Mouse (Mus musculus): Measurements from ENCODE around the gene Opcml.

The Opcml gene

GRCm38 (mm10) chr9:28444972-28445371 lies 654.4 kb downstream of the Opcml start:
- peak in 1 of 2 experiments; percentile 25 for DNase-seq

GRCm38 (mm10) chr9:28445863-28446262 lies 655.3 kb downstream of the Opcml start:
- no peak for DNase-seq

GRCm38 (mm10) chr9:28446278-28447064 lies 655.9 kb downstream of the Opcml start:
- no peak for DNase-seq

- no peak for DNase-seq
Observed at GRCm38 (mm10) chr9:28452509-28452908, 661.9 kb downstream of the Opcml start.

GRCm38 (mm10) chr9:28453062-28453461 lies 662.5 kb downstream of the Opcml start:
- DNase-seq: no peak

- no peak for DNase-seq
Observed at GRCm38 (mm10) chr9:28457982-28458770, 667.6 kb downstream of the Opcml start.

- no peak for DNase-seq
Observed at GRCm38 (mm10) chr9:28463622-28464021, 673.0 kb downstream of the Opcml start.

- no peak for DNase-seq
Observed at GRCm38 (mm10) chr9:28469419-28469818, 678.8 kb downstream of the Opcml start.

GRCm38 (mm10) chr9:28471501-28471900 lies 680.9 kb downstream of the Opcml start:
- DNase-seq: no peak

GRCm38 (mm10) chr9:28474586-28474985 lies 684.0 kb downstream of the Opcml start:
- DNase-seq: no peak

- no peak for DNase-seq
Observed at GRCm38 (mm10) chr9:28481261-28481660, 690.7 kb downstream of the Opcml start.

- DNase-seq: no peak
Observed at GRCm38 (mm10) chr9:28488499-28488898, 697.9 kb downstream of the Opcml start.

- peak; percentile 34 to 46 for DNase-seq
Observed at GRCm38 (mm10) chr9:28489828-28490227, 699.3 kb downstream of the Opcml start.

GRCm38 (mm10) chr9:28490410-28490809 lies 699.8 kb downstream of the Opcml start:
- peak; percentile 42 to 71 for DNase-seq

GRCm38 (mm10) chr9:28499841-28500794 lies 709.5 kb downstream of the Opcml start:
- DNase-seq: no peak

GRCm38 (mm10) chr9:28513905-28514304 lies 723.3 kb downstream of the Opcml start:
- no peak for DNase-seq

- DNase-seq: no peak
Observed at GRCm38 (mm10) chr9:28533191-28533590, 742.6 kb downstream of the Opcml start.

- DNase-seq: no peak
Observed at GRCm38 (mm10) chr9:28535006-28535405, 744.4 kb downstream of the Opcml start.

- no peak for DNase-seq
Observed at GRCm38 (mm10) chr9:28536637-28537036, 746.1 kb downstream of the Opcml start.

GRCm38 (mm10) chr9:28548189-28548588 lies 757.6 kb downstream of the Opcml start:
- DNase-seq: no peak

- DNase-seq: no peak
Observed at GRCm38 (mm10) chr9:28552387-28553182, 762.0 kb downstream of the Opcml start.

GRCm38 (mm10) chr9:28558628-28559027 lies 768.1 kb downstream of the Opcml start:
- no peak for DNase-seq
